Mouse (Mus musculus): ENCODE measurements around the gene Slbp. TPM values are rescaled to one million over a fixed set of nuclear protein-coding genes. Genes with fewer than 3 reads are reported as not detected.

The Slbp gene
- polyA plus RNA-seq, 1 experiment from 2014 or later = 113 TPM

GRCm38 (mm10) chr5:33640652-33641051 lies 11.7 kb downstream of the Slbp start:
- WGBS = 41% methylated on average over 3 of the region's 3 CpGs
- peaks cover 63% of the 10 kb centered on the region for H3K36me3 ChIP-seq
- no peaks in the 10 kb centered on the region for H3K9me3 ChIP-seq

GRCm38 (mm10) chr5:33638826-33639225 lies 13.5 kb downstream of the Slbp start:
- 75% methylated on average over 4 of the region's 4 CpGs for WGBS
- Histone ChIP-seq H3K4me2 (no peak overlapping the region), H3K4me1 (replicated peaks) (no peaks in the 10 kb centered on the region), H3K9me3 (no peaks in the 10 kb centered on the region), H3K36me3 (peaks cover 47% of the 10 kb centered on the region), H3K4me3 (no peak overlapping the region), H3K27ac (replicated peaks) (no peak overlapping the region), H3K9ac (0 out of 2 replicates have a peak overlapping the region, but pooled peaks have one; percentile 38), H3K27me3 (no peaks in the 10 kb centered on the region)
- no peak for ATAC-seq (ENCODE audit: low read depth)

More at GRCm38 (mm10) chr5:33640652-33641051, 11.7 kb downstream of the Slbp start:
- Histone ChIP-seq H3K9ac (no peak overlapping the region), H3K4me2 (no peak overlapping the region), H3K4me1 (replicated peaks) (no peaks in the 10 kb centered on the region), H3K27me3 (no peaks in the 10 kb centered on the region), H3K4me3 (no peak overlapping the region), H3K27ac (replicated peaks) (no peak overlapping the region)
- ATAC-seq (ENCODE audit: low read depth) = no peak

GRCm38 (mm10) chr5:33637606-33638350 lies 14.6 kb downstream of the Slbp start:
- H3K4me3 ChIP-seq = no peak overlapping the region
- H3K36me3 ChIP-seq = peaks cover 37% of the 10 kb centered on the region
- no peaks in the 10 kb centered on the region for H3K4me1 ChIP-seq (replicated peaks)
- ATAC-seq (ENCODE audit: low read depth) = no peak
- WGBS = 85% methylated on average over 3 of the region's 3 CpGs
- no peak overlapping the region for H3K4me2 ChIP-seq
- H3K27me3 ChIP-seq = no peaks in the 10 kb centered on the region
- no peaks in the 10 kb centered on the region for H3K9me3 ChIP-seq
- H3K27ac ChIP-seq (replicated peaks) = no peak overlapping the region
- H3K9ac ChIP-seq = no peak overlapping the region

GRCm38 (mm10) chr5:33635361-33635760 lies 17.0 kb downstream of the Slbp start:
- Histone ChIP-seq H3K4me2 (no peak overlapping the region), H3K4me1 (replicated peaks) (peaks cover 4% of the 10 kb centered on the region), H3K9me3 (no peaks in the 10 kb centered on the region), H3K9ac (no peak overlapping the region), H3K27ac (replicated peaks) (no peak overlapping the region), H3K27me3 (no peaks in the 10 kb centered on the region), H3K36me3 (peaks cover 17% of the 10 kb centered on the region), H3K4me3 (no peak overlapping the region)
- no peak for ATAC-seq (ENCODE audit: low read depth)
- 89% methylated on average over 3 of the region's 3 CpGs for WGBS

- Histone ChIP-seq H3K36me3 (peaks cover under 1% of the 10 kb centered on the region; the same call in 1 of the 2 replicates), H3K9ac (no peak overlapping the region), H3K4me3 (no peak overlapping the region), H3K27me3 (no peaks in the 10 kb centered on the region), H3K4me1 (replicated peaks) (peaks cover 23% of the 10 kb centered on the region), H3K4me2 (no peak overlapping the region), H3K9me3 (no peaks in the 10 kb centered on the region), H3K27ac (replicated peaks) (no peak overlapping the region)
- no peak for ATAC-seq (ENCODE audit: low read depth)
- WGBS = 85% methylated on average over 1 of the region's 1 CpGs
Measured at GRCm38 (mm10) chr5:33632526-33632925, 19.8 kb downstream of the Slbp start.

GRCm38 (mm10) chr5:33630615-33631014 lies 21.8 kb downstream of the Slbp start:
- no peak overlapping the region for H3K27ac ChIP-seq (replicated peaks)
- 80% methylated on average over 4 of the region's 4 CpGs for WGBS
- no peaks in the 10 kb centered on the region for H3K27me3 ChIP-seq
- peaks cover 28% of the 10 kb centered on the region for H3K4me1 ChIP-seq (replicated peaks)
- H3K4me2 ChIP-seq = peak overlapping the region; percentile 94
- H3K9ac ChIP-seq = peak overlapping the region; percentile 64
- no peak for ATAC-seq (ENCODE audit: low read depth)
- peak overlapping the region; percentile 72 for H3K4me3 ChIP-seq
- H3K9me3 ChIP-seq = no peaks in the 10 kb centered on the region
- no peaks in the 10 kb centered on the region for H3K36me3 ChIP-seq

- no peaks in the 10 kb centered on the region for H3K27me3 ChIP-seq
- peak overlapping the region; percentile 64 for H3K9ac ChIP-seq
- H3K4me3 ChIP-seq = peak overlapping the region; percentile 72
- peak overlapping the region; percentile 89 for H3K27ac ChIP-seq (replicated peaks)
- H3K36me3 ChIP-seq = no peaks in the 10 kb centered on the region
- H3K4me1 ChIP-seq (replicated peaks) = peaks cover 28% of the 10 kb centered on the region
- ATAC-seq (ENCODE audit: low read depth) = peak; percentile 15; the same call in 1 of the 2 replicates
- 4% methylated on average over 9 of the region's 9 CpGs for WGBS
- no peaks in the 10 kb centered on the region for H3K9me3 ChIP-seq
- peak overlapping the region; percentile 94 for H3K4me2 ChIP-seq
Measured at GRCm38 (mm10) chr5:33630061-33630460, 22.3 kb downstream of the Slbp start.

GRCm38 (mm10) chr5:33629301-33629987 lies 22.9 kb downstream of the Slbp start, which contains the start of the genes Fam53a and Gm9903:
Gene Fam53a, minus strand, starts transcription at chr5:33629635.
Gene Gm9903, plus strand, starts transcription at chr5:33629925.
- Histone ChIP-seq H3K4me3 (peak within 1 kb of the TSS; percentile 72), H3K4me1 (replicated peaks) (peaks cover 28% of the 10 kb centered on the region), H3K27me3 (no peaks in the 10 kb centered on the region), H3K4me2 (peak within 1 kb of the TSS; percentile 94), H3K9ac (peak within 1 kb of the TSS; percentile 79), H3K9me3 (no peaks in the 10 kb centered on the region), H3K36me3 (no peaks in the 10 kb centered on the region), H3K27ac (replicated peaks) (peak within 1 kb of the TSS; percentile 89)
- peak; percentile 96 for ATAC-seq (ENCODE audit: low read depth)
- under 1% methylated on average over 98 of the region's 99 CpGs for WGBS

GRCm38 (mm10) chr5:33628820-33629300 lies 23.5 kb downstream of the Slbp start:
- Histone ChIP-seq H3K9me3 (no peaks in the 10 kb centered on the region), H3K36me3 (no peaks in the 10 kb centered on the region), H3K4me1 (replicated peaks) (peaks cover 28% of the 10 kb centered on the region), H3K4me2 (peak overlapping the region; percentile 94), H3K4me3 (peak overlapping the region; percentile 72), H3K27me3 (no peaks in the 10 kb centered on the region), H3K9ac (peak overlapping the region; percentile 79), H3K27ac (replicated peaks) (peak overlapping the region; percentile 89)
- under 1% methylated on average over 24 of the region's 24 CpGs for WGBS
- no peak for ATAC-seq (ENCODE audit: low read depth)

- peaks cover 34% of the 10 kb centered on the region for H3K4me1 ChIP-seq (replicated peaks)
- peak overlapping the region; percentile 72 for H3K4me3 ChIP-seq
- no peak overlapping the region for H3K9ac ChIP-seq
- no peak for ATAC-seq (ENCODE audit: low read depth)
- H3K27me3 ChIP-seq = no peaks in the 10 kb centered on the region
- no peak overlapping the region for H3K27ac ChIP-seq (replicated peaks)
- 29% methylated on average over 4 of the region's 4 CpGs for WGBS
- H3K9me3 ChIP-seq = no peaks in the 10 kb centered on the region
- no peaks in the 10 kb centered on the region for H3K36me3 ChIP-seq
- H3K4me2 ChIP-seq = peak overlapping the region; percentile 94
Measured at GRCm38 (mm10) chr5:33627968-33628367, 24.4 kb downstream of the Slbp start.

GRCm38 (mm10) chr5:33623766-33624165 lies 28.6 kb downstream of the Slbp start:
- no peaks in the 10 kb centered on the region for H3K9me3 ChIP-seq
- no peaks in the 10 kb centered on the region for H3K36me3 ChIP-seq
- no peak overlapping the region for H3K4me2 ChIP-seq
- 0 out of 2 replicates have a peak overlapping the region, but pooled peaks have one; percentile 13 for H3K27ac ChIP-seq (replicated peaks)
- H3K9ac ChIP-seq = no peak overlapping the region
- H3K4me1 ChIP-seq (replicated peaks) = peaks cover 22% of the 10 kb centered on the region
- H3K27me3 ChIP-seq = no peaks in the 10 kb centered on the region
- WGBS = 67% methylated on average over 3 of the region's 3 CpGs
- no peak overlapping the region for H3K4me3 ChIP-seq
- no peak for ATAC-seq (ENCODE audit: low read depth)

- H3K4me1 ChIP-seq (replicated peaks) = peaks cover 12% of the 10 kb centered on the region
- ATAC-seq (ENCODE audit: low read depth) = no peak
- 92% methylated on average over 2 of the region's 2 CpGs for WGBS
Measured at GRCm38 (mm10) chr5:33622671-33623070, 29.7 kb downstream of the Slbp start.

More at GRCm38 (mm10) chr5:33622671-33623070, 29.7 kb downstream of the Slbp start:
- H3K9me3 ChIP-seq = no peaks in the 10 kb centered on the region
- H3K9ac ChIP-seq = no peak overlapping the region
- H3K36me3 ChIP-seq = no peaks in the 10 kb centered on the region
- H3K27ac ChIP-seq (replicated peaks) = no peak overlapping the region
- H3K27me3 ChIP-seq = no peaks in the 10 kb centered on the region
- no peak overlapping the region for H3K4me2 ChIP-seq
- H3K4me3 ChIP-seq = no peak overlapping the region
